Mouse (Mus musculus) telencephalon, adult 2 months (tissue): ENCODE data around the gene Sdr42e1.

Experiments
- DNase-seq: peaks from one replicate; pipeline ENCODE4 v3.0.0-alpha.2; 2011; ENCODE audit warnings: low read depth, low spot score

The Sdr42e1 gene

GRCm38 (mm10) chr8:117673430-117673830, at the start of gene Sdr42e1:
Gene Sdr42e1 (minus strand): TSS chr8:117673689.
- peak; percentile 32 for DNase-seq

- DNase-seq, result no peak
Observed at GRCm38 (mm10) chr8:117718152-117718860, 44.8 kb upstream of the Sdr42e1 start.

- DNase-seq, result no peak
Observed at GRCm38 (mm10) chr8:117715896-117716295, 42.4 kb upstream of the Sdr42e1 start.

- DNase-seq, result no peak
Observed at GRCm38 (mm10) chr8:117714604-117715003, 41.1 kb upstream of the Sdr42e1 start.

GRCm38 (mm10) chr8:117712226-117712625, 38.7 kb upstream of the Sdr42e1 start:
- DNase-seq, result no peak

- no peak for DNase-seq
Observed at GRCm38 (mm10) chr8:117706141-117706540, 32.7 kb upstream of the Sdr42e1 start.

- DNase-seq, result no peak
Observed at GRCm38 (mm10) chr8:117702701-117703100, 29.2 kb upstream of the Sdr42e1 start.

- no peak for DNase-seq
Observed at GRCm38 (mm10) chr8:117701859-117702258, 28.4 kb upstream of the Sdr42e1 start, which contains the start of gene Hsd17b2. Gene Hsd17b2 (plus strand): TSS chr8:117701904.

GRCm38 (mm10) chr8:117701246-117701645, 27.8 kb upstream of the Sdr42e1 start:
- no peak for DNase-seq

- peak; percentile 18 for DNase-seq
Observed at GRCm38 (mm10) chr8:117700699-117701098, 27.2 kb upstream of the Sdr42e1 start.

GRCm38 (mm10) chr8:117697248-117697647, 23.8 kb upstream of the Sdr42e1 start:
- DNase-seq, result no peak

GRCm38 (mm10) chr8:117695636-117696035, 22.1 kb upstream of the Sdr42e1 start:
- DNase-seq, result no peak

GRCm38 (mm10) chr8:117692131-117692530, 18.6 kb upstream of the Sdr42e1 start:
- no peak for DNase-seq

GRCm38 (mm10) chr8:117687890-117688289, 14.4 kb upstream of the Sdr42e1 start:
- DNase-seq, result no peak

- DNase-seq, result no peak
Observed at GRCm38 (mm10) chr8:117684504-117684903, 11.0 kb upstream of the Sdr42e1 start.

- no peak for DNase-seq
Observed at GRCm38 (mm10) chr8:117683925-117684472, 10.5 kb upstream of the Sdr42e1 start.

- DNase-seq, result no peak
Observed at GRCm38 (mm10) chr8:117678650-117679049, 5.2 kb upstream of the Sdr42e1 start.

- DNase-seq, result no peak
Observed at GRCm38 (mm10) chr8:117677011-117677410, 3.5 kb upstream of the Sdr42e1 start.

- no peak for DNase-seq
Observed at GRCm38 (mm10) chr8:117676460-117676859, 3.0 kb upstream of the Sdr42e1 start.

- no peak for DNase-seq
Observed at GRCm38 (mm10) chr8:117675171-117675570, 1.7 kb upstream of the Sdr42e1 start.

- no peak for DNase-seq
Observed at GRCm38 (mm10) chr8:117672558-117672957, 931 bp downstream of the Sdr42e1 start.

GRCm38 (mm10) chr8:117670461-117670860, 3.0 kb downstream of the Sdr42e1 start:
- DNase-seq, result no peak
